ENCODE assay signal across 10 mouse cellular contexts in the genomic region with DNA sequence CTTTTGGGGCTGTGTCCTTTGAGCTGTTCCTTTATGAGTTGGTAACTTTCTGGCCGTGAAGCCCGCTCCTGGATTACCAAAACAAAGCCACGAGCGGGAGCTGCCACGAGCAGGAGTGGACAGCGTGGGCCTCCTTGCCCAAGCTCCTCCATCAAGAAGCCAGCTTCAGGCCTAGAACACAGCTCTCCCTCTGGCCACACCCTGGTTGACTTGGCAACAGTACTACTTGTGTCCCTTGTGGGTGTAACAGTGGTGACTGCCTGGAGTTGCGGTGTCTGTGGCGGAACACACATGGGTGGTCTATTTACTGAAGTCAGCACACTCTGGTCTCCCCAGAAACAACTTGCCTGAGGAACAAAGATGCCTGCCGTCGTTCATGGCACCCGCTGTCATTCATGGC.
DNase-seq lines count a peak whose midpoint lies in the region; ATAC-seq and TF ChIP-seq lines count a peak whose summit lies in the region.
"Had no signal": no experiment of that assay in that cellular context is flagged by ENCODE, and none has a peak within 500 bp of the region (broad histone marks: within the 10 kb centered on the region; RNA-seq: fewer than 3 reads in every experiment).

No protein-coding gene starts in this region.

- ATAC-seq in liver, embryonic 11.5 days (replicated peaks; ENCODE audit: low FRiP score), result no peak
- ATAC-seq in liver, postnatal 0 days, result no peak
- ATAC-seq in heart, embryonic 15.5 days (replicated peaks; ENCODE audit: insufficient number of reproducible peaks, insufficient read depth, low FRiP score, low read depth), result no peak
- ATAC-seq: activated CD4-positive, CD25-positive, alpha-beta regulatory T cell, adult 4 months; midbrain, embryonic 13.5 days had no signal

- H3K4me1 ChIP-seq in liver, embryonic 11.5 days (replicated peaks; ENCODE audit: control insufficient read depth, insufficient read depth, low read length), result peaks cover 8% of the 10 kb centered on the region
- H3K4me1 ChIP-seq in liver, postnatal 0 days (ENCODE audit: insufficient read depth), result peaks cover 5% of the 10 kb centered on the region; the same call in 1 of the 2 replicates
- peaks cover 15% of the 10 kb centered on the region for H3K4me1 ChIP-seq in heart, adult 2 months (ENCODE audit: control insufficient read depth, insufficient read depth, low read length)
- H3K4me1 ChIP-seq in heart, embryonic 15.5 days (replicated peaks), result peaks cover 25% of the 10 kb centered on the region

- DNase-seq in liver, embryonic 11.5 days (ENCODE audit: low spot score), result no peak
- no peak for DNase-seq in liver, postnatal 0 days
- peak; percentile 20 to 29 for DNase-seq in heart, adult 2 months
- peak; percentile 24 for DNase-seq in lung, postnatal 10 days
- no peak for DNase-seq in layer of hippocampus, adult 11-12 months (ENCODE audit: low spot score)
- DNase-seq in thymus, adult 18-20 months, result no peak
- DNase-seq: gastrocnemius, postnatal 36 days had no signal

- WGBS in liver, embryonic 11.5 days, result 80% methylated on average over 11 of the region's 11 CpGs
- 72% methylated on average over 11 of the region's 11 CpGs for WGBS in liver, postnatal 0 days (ENCODE audit: insufficient replicate concordance)
- WGBS in heart, adult 2 months, result 60% methylated on average over 11 of the region's 11 CpGs
- WGBS in heart, embryonic 15.5 days, result 71% methylated on average over 11 of the region's 11 CpGs

- 0 out of 2 replicates have a peak overlapping the region, but pooled peaks have one; percentile 3 for H3K27ac ChIP-seq in liver, embryonic 11.5 days (ENCODE audit: low read depth, low read length)
- H3K27ac ChIP-seq in liver, postnatal 0 days (ENCODE audit: low read depth), result no peak overlapping the region
- H3K27ac ChIP-seq in heart, adult 2 months, result peak overlapping the region; percentile 61
- peak overlapping the region; percentile 69 for H3K27ac ChIP-seq in heart, embryonic 15.5 days
- H3K27ac ChIP-seq: midbrain, embryonic 13.5 days had no signal

- no peaks in the 10 kb centered on the region for H3K27me3 ChIP-seq in liver, embryonic 11.5 days (replicated peaks; ENCODE audit: control insufficient read depth, insufficient read depth, low read length)
- no peaks in the 10 kb centered on the region for H3K27me3 ChIP-seq in liver, postnatal 0 days (ENCODE audit: insufficient read depth, low read length)
- no peaks in the 10 kb centered on the region for H3K27me3 ChIP-seq in heart, adult 2 months (ENCODE audit: control insufficient read depth, insufficient read depth, low read length)
- H3K27me3 ChIP-seq in heart, embryonic 15.5 days, result no peaks in the 10 kb centered on the region
- H3K27me3 ChIP-seq: midbrain, embryonic 13.5 days had no signal

- H3K9ac ChIP-seq in liver, embryonic 11.5 days (ENCODE audit: low read depth, low read length), result no peak overlapping the region
- no peak overlapping the region for H3K9ac ChIP-seq in liver, postnatal 0 days (replicated peaks)
- no peak overlapping the region for H3K9ac ChIP-seq in heart, adult 2 months (ENCODE audit: low read depth, low read length)
- no peak overlapping the region for H3K9ac ChIP-seq in heart, embryonic 15.5 days
- H3K9ac ChIP-seq: midbrain, embryonic 13.5 days had no signal

- TF ChIP-seq CTCF in liver, postnatal 0 days (IDR thresholded peaks at IDR 0.05; ENCODE audit: low read depth), result no peak
- no peak for TF ChIP-seq CTCF in heart, adult 2 months (IDR thresholded peaks at IDR 0.05)

- no peaks in the 10 kb centered on the region for H3K9me3 ChIP-seq in liver, embryonic 11.5 days (ENCODE audit: control insufficient read depth, low read length)
- no peaks in the 10 kb centered on the region for H3K9me3 ChIP-seq in liver, postnatal 0 days (ENCODE audit: low read length)
- H3K9me3 ChIP-seq in heart, embryonic 15.5 days (replicated peaks), result no peaks in the 10 kb centered on the region
- H3K9me3 ChIP-seq: midbrain, embryonic 13.5 days had no signal

- H3K79me2 ChIP-seq in heart, adult 2 months (replicated peaks; ENCODE audit: control insufficient read depth, insufficient read depth, low read length), result no peaks in the 10 kb centered on the region

- intact Hi-C loops in heart, adult 2 months (cut with DNase I), result no loop called here

- H3K36me3 ChIP-seq in liver, embryonic 11.5 days (ENCODE audit: control insufficient read depth, insufficient read depth, low read length), result no peaks in the 10 kb centered on the region
- H3K36me3 ChIP-seq in liver, postnatal 0 days (replicated peaks; ENCODE audit: insufficient read depth, low read length), result no peaks in the 10 kb centered on the region
- no peaks in the 10 kb centered on the region for H3K36me3 ChIP-seq in heart, adult 2 months (ENCODE audit: control insufficient read depth, insufficient read depth, low read length)
- no peaks in the 10 kb centered on the region for H3K36me3 ChIP-seq in heart, embryonic 15.5 days
- H3K36me3 ChIP-seq: midbrain, embryonic 13.5 days had no signal

- no peak for TF ChIP-seq EP300 in liver, postnatal 0 days (IDR thresholded peaks at IDR 0.05; ENCODE audit: low read depth)
- TF ChIP-seq EP300 in heart, adult 2 months (IDR thresholded peaks at IDR 0.05; ENCODE audit: insufficient read depth, low read depth, low read length), result no peak

- H3K4me2 ChIP-seq in liver, embryonic 11.5 days, result no peak overlapping the region
- no peak overlapping the region for H3K4me2 ChIP-seq in liver, postnatal 0 days (ENCODE audit: low read depth, low read length)
- no peak overlapping the region for H3K4me2 ChIP-seq in heart, embryonic 15.5 days
- H3K4me2 ChIP-seq: midbrain, embryonic 13.5 days had no signal

- H3K4me3 ChIP-seq in liver, embryonic 11.5 days (ENCODE audit: low read depth, low read length), result no peak overlapping the region
- H3K4me3 ChIP-seq in liver, postnatal 0 days (ENCODE audit: low read depth, low read length), result no peak overlapping the region
- no peak overlapping the region for H3K4me3 ChIP-seq in heart, adult 2 months
- no peak overlapping the region for H3K4me3 ChIP-seq in heart, embryonic 15.5 days
- H3K4me3 ChIP-seq: midbrain, embryonic 13.5 days had no signal

- TF ChIP-seq POLR2A in heart, adult 2 months (IDR thresholded peaks at IDR 0.05; ENCODE audit: insufficient read depth, low read depth, low read length), result no peak

Comparison
In these comparisons a context has a peak if more than half of its experiments do, and no peak if none do; other contexts are left out.
1. DNase-seq: peak in heart, adult 2 months (2 of 2) and lung, postnatal 10 days (single experiment); none in liver, embryonic 11.5 days (single experiment), liver, postnatal 0 days (single experiment), layer of hippocampus, adult 11-12 months (single experiment) and thymus, adult 18-20 months (0 of 2).